Comparison of ENCODE assay signal across 9 mouse cellular contexts in genomic region chr8:120216855-120217830, GRCm38 (mm10). TPM values are rescaled to one million over a fixed set of nuclear protein-coding genes. Genes with fewer than 3 reads are reported as not detected.
DNase-seq lines count a peak whose midpoint lies in the region; ATAC-seq and TF ChIP-seq lines count a peak whose summit lies in the region.
"Had no signal": no experiment of that assay in that cellular context is flagged by ENCODE, and none has a peak within 500 bp of the region (broad histone marks: within the 10 kb centered on the region; RNA-seq: fewer than 3 reads in every experiment).

No protein-coding gene starts in this region.

- H3K4me2 ChIP-seq in liver, embryonic 12.5 days: no peak overlapping the region
- H3K4me2 ChIP-seq in intestine, embryonic 15.5 days (replicated peaks): no peak overlapping the region
- H3K4me2 ChIP-seq in stomach, postnatal 0 days (replicated peaks; ENCODE audit: low read depth): no peak overlapping the region

- no peak overlapping the region for H3K27ac ChIP-seq in liver, embryonic 12.5 days
- H3K27ac ChIP-seq in intestine, embryonic 15.5 days: peak overlapping the region; percentile 80
- peak overlapping the region; percentile 73 for H3K27ac ChIP-seq in stomach, postnatal 0 days (replicated peaks)

- peaks cover 8% of the 10 kb centered on the region; the same call in 1 of the 2 replicates for H3K27me3 ChIP-seq in liver, embryonic 12.5 days (replicated peaks)
- no peaks in the 10 kb centered on the region for H3K27me3 ChIP-seq in intestine, embryonic 15.5 days (replicated peaks)
- H3K27me3 ChIP-seq in stomach, postnatal 0 days (ENCODE audit: control insufficient read depth, insufficient read depth, low read length): no peaks in the 10 kb centered on the region

- no peaks in the 10 kb centered on the region for H3K36me3 ChIP-seq in liver, embryonic 12.5 days
- H3K36me3 ChIP-seq in intestine, embryonic 15.5 days: no peaks in the 10 kb centered on the region
- H3K36me3 ChIP-seq in stomach, postnatal 0 days (ENCODE audit: control insufficient read depth, insufficient read depth, low read length): no peaks in the 10 kb centered on the region

- ATAC-seq in liver, embryonic 12.5 days: no peak
- ATAC-seq in intestine, embryonic 15.5 days: peak; percentile 86
- ATAC-seq in stomach, postnatal 0 days (ENCODE audit: low FRiP score, low TSS enrichment): peak; percentile 73

- H3K4me1 ChIP-seq in liver, embryonic 12.5 days: peaks cover 15% of the 10 kb centered on the region; the same call in 1 of the 2 replicates
- peaks cover 28% of the 10 kb centered on the region for H3K4me1 ChIP-seq in intestine, embryonic 15.5 days (replicated peaks)
- H3K4me1 ChIP-seq in stomach, postnatal 0 days (replicated peaks; ENCODE audit: control insufficient read depth, insufficient read depth): peaks cover 2% of the 10 kb centered on the region; the same call in 1 of the 2 replicates

- intact Hi-C loops in gastrocnemius, postnatal 14 days (cut with DNase I; ENCODE audit: low total_unique reads): no loop called here

- H3K9ac ChIP-seq in liver, embryonic 12.5 days: no peak overlapping the region; the same call in 1 of the 2 replicates
- no peak overlapping the region for H3K9ac ChIP-seq in intestine, embryonic 15.5 days
- no peak overlapping the region for H3K9ac ChIP-seq in stomach, postnatal 0 days (ENCODE audit: low read length)

- no peaks in the 10 kb centered on the region for H3K9me3 ChIP-seq in liver, embryonic 12.5 days (replicated peaks)
- no peaks in the 10 kb centered on the region for H3K9me3 ChIP-seq in intestine, embryonic 15.5 days
- no peaks in the 10 kb centered on the region for H3K9me3 ChIP-seq in stomach, postnatal 0 days (ENCODE audit: control insufficient read depth, low read length)

- peak; percentile 35 for DNase-seq in liver
- peak; percentile 67 for DNase-seq in gastrocnemius, postnatal 14 days
- peak; percentile 64 for DNase-seq in lung, postnatal 25 days (ENCODE audit: low spot score)
- DNase-seq in stomach, postnatal 0 days (ENCODE audit: low spot score): peak; percentile 54
- DNase-seq in ovary, adult 18-20 months (ENCODE audit: low spot score): no peak
- DNase-seq in thymus, postnatal 25 days: no peak

- TF ChIP-seq EP300 in stomach, postnatal 0 days (optimal IDR thresholded peaks at IDR 0.05): no peak

- 25% methylated on average over 13 of the region's 13 CpGs for WGBS in liver, embryonic 12.5 days (ENCODE audit: insufficient replicate concordance)
- 22% methylated on average over 13 of the region's 13 CpGs for whole genome bisulfite sequencing in intestine, embryonic 15.5 days
- WGBS in stomach, postnatal 0 days: 22% methylated on average over 13 of the region's 13 CpGs

- no peak overlapping the region for H3K4me3 ChIP-seq in liver, embryonic 12.5 days
- H3K4me3 ChIP-seq in intestine, embryonic 15.5 days (replicated peaks): no peak overlapping the region
- no peak overlapping the region for H3K4me3 ChIP-seq in stomach, postnatal 0 days (ENCODE audit: low read depth, low read length)

- TF ChIP-seq CTCF in stomach, postnatal 0 days (IDR thresholded peaks at IDR 0.05; ENCODE audit: low read depth): no peak

RNA-seq across cellular contexts. Expression of gene Gse1, which starts 11.1 kb away (rescaled TPM):
- polyA plus RNA-seq in liver, embryonic 12.5 days (2016; fragmentation: Nextera tagmentation; extraction: Ambion mirVana): 14.5 and 15.9 TPM in 2 replicates
- 10 to 100 TPM; 22.7 to 28.7 TPM for total RNA-seq in gastrocnemius, postnatal 14 days (2021)
- polyA plus RNA-seq in intestine, embryonic 15.5 days (2015; fragmentation: Nextera tagmentation; extraction: Ambion mirVana): 7.9 and 9.6 TPM in 2 replicates
- polyA plus RNA-seq in stomach, postnatal 0 days (2015; fragmentation: Nextera tagmentation; extraction: Ambion mirVana): 6.4 and 7.0 TPM in 2 replicates

RNA-seq across cellular contexts. Expression of gene Fam92b, which starts 39.9 kb away (rescaled TPM):
- polyA plus RNA-seq in liver, embryonic 12.5 days (2016; fragmentation: Nextera tagmentation; extraction: Ambion mirVana): not detected in 2 replicates
- not detected for total RNA-seq in gastrocnemius, postnatal 14 days (2021)
- 0.78 and 0.93 TPM in 2 replicates for polyA plus RNA-seq in intestine, embryonic 15.5 days (2015; fragmentation: Nextera tagmentation; extraction: Ambion mirVana)
- polyA plus RNA-seq in stomach, postnatal 0 days (2015; fragmentation: Nextera tagmentation; extraction: Ambion mirVana): 0.18 and 0.33 TPM in 2 replicates
- polyA plus RNA-seq: liver, embryonic 16.5 days had no signal

Comparison
In these comparisons a context has a peak if more than half of its experiments do, and no peak if none do; other contexts are left out.
1. DNase-seq: peak in liver (single experiment), gastrocnemius, postnatal 14 days (single experiment), lung, postnatal 25 days (single experiment) and stomach, postnatal 0 days (single experiment); none in ovary, adult 18-20 months (single experiment) and thymus, postnatal 25 days (single experiment).